Mouse (Mus musculus) midbrain, embryonic 16.5 days (tissue): Measurements from ENCODE around the gene Robo1. TPM values are rescaled to one million over a fixed set of nuclear protein-coding genes. Genes with fewer than 3 reads are reported as not detected.
A peak's percentile ranks its signal among the peaks of the same experiment; 100 is the strongest.

Experiments
- ATAC-seq: fragments of 200-750 bp; cut with Nextera tagmentation; 2 replicates; pipeline ENCODE4 v1.8.0; 2017; ENCODE audit warnings: moderate TSS enrichment
- H3K27ac ChIP-seq: fragments of 300-500 bp; sonication (generic); 2 replicates; pipeline ENCODE4 v1.5.1; 2014; ENCODE audit warnings: mild to moderate bottlenecking, low read length, mixed read lengths
- H3K27me3 ChIP-seq: fragments of 300-500 bp; sonication (generic); 2 replicates; pipeline ENCODE4 v1.6.1; 2014; ENCODE audit warnings: low read depth, low read length, mixed read lengths; ENCODE audit not compliant: control insufficient read depth, insufficient read depth
- H3K36me3 ChIP-seq: fragments of 300-500 bp; sonication (generic); 2 replicates; pipeline ENCODE4 v1.6.1; 2014; ENCODE audit warnings: mild to moderate bottlenecking, low read length, moderate library complexity, mixed read lengths; ENCODE audit not compliant: control insufficient read depth, insufficient read depth
- H3K4me1 ChIP-seq: fragments of 300-500 bp; sonication (generic); 2 replicates; pipeline ENCODE4 v1.6.1; 2014; ENCODE audit warnings: mild to moderate bottlenecking, low read length, mixed read lengths; ENCODE audit not compliant: control insufficient read depth, insufficient read depth
- H3K4me2 ChIP-seq: fragments of 300-500 bp; sonication (generic); 2 replicates; pipeline ENCODE4 v1.6.1; 2014; ENCODE audit warnings: mild to moderate bottlenecking, low read length, mixed read lengths
- H3K4me3 ChIP-seq: fragments of 300-500 bp; sonication (generic); 2 replicates; pipeline ENCODE4 v1.5.1; 2014; ENCODE audit warnings: low read depth, mild to moderate bottlenecking, low read length, moderate library complexity, mixed read lengths
- H3K9ac ChIP-seq: fragments of 300-500 bp; sonication (generic); 2 replicates; pipeline ENCODE4 v1.6.1; 2014; ENCODE audit warnings: low read depth, low read length, mixed read lengths
- H3K9me3 ChIP-seq: fragments of 300-500 bp; sonication (generic); replicated peaks from 2 replicates; pipeline ENCODE4 v1.6.1; 2014; ENCODE audit warnings: mild to moderate bottlenecking, low read length, mixed read lengths; ENCODE audit not compliant: control insufficient read depth, poor library complexity, severe bottlenecking
- WGBS: fragments of 180-500 bp; shearing (Covaris S2); extraction: QIAGEN DNeasy Blood & Tissue Kit; methylation state at CpG from one replicate; pipeline ENCODE4 v1.1.7; 2014; 5-methylcytosine and 5-hydroxymethylcytosine counted together
- polyA plus RNA-seq: library from polyadenylated mRNA; unstranded; fragments of >200 nt; fragmentation: Nextera tagmentation; extraction: Ambion mirVana; gene quantifications from 2 replicates; pipeline ENCODE4 v1.2.1, GENCODE M21; 2015

Robo1 gene
- polyA plus RNA-seq, 1 experiment from 2014 or later: 47.9 TPM

GRCm38 (mm10) chr16:72563196-72563963 lies 255.3 kb downstream of the Robo1 start:
- Histone ChIP-seq H3K36me3 (no peaks in the 10 kb centered on the region), H3K4me3 (peak overlapping the region; percentile 8; the same call in 1 of the 2 replicates), H3K27ac (peak overlapping the region; percentile 34; the same call in 1 of the 2 replicates), H3K9me3 (no peaks in the 10 kb centered on the region), H3K4me2 (peak overlapping the region; percentile 37), H3K9ac (peak overlapping the region; percentile 22; the same call in 1 of the 2 replicates), H3K27me3 (no peaks in the 10 kb centered on the region), H3K4me1 (peaks cover 10% of the 10 kb centered on the region)
- 21% methylated on average over 15 of the region's 15 CpGs for WGBS
- peak; percentile 56 for ATAC-seq

GRCm38 (mm10) chr16:72575171-72575570 lies 267.1 kb downstream of the Robo1 start:
- Histone ChIP-seq H3K9ac (no peak overlapping the region), H3K9me3 (no peaks in the 10 kb centered on the region), H3K27ac (no peak overlapping the region), H3K4me3 (no peak overlapping the region), H3K27me3 (no peaks in the 10 kb centered on the region), H3K36me3 (no peaks in the 10 kb centered on the region; the same call in 1 of the 2 replicates), H3K4me2 (no peak overlapping the region), H3K4me1 (no peaks in the 10 kb centered on the region; the same call in 1 of the 2 replicates)
- WGBS: 93% methylated on average over 1 of the region's 1 CpGs
- no peak for ATAC-seq

- ATAC-seq: no peak
- H3K4me2 ChIP-seq: no peak overlapping the region
- WGBS: 45% methylated on average over 7 of the region's 7 CpGs
- H3K4me3 ChIP-seq: no peak overlapping the region
- H3K27me3 ChIP-seq: no peaks in the 10 kb centered on the region
- no peaks in the 10 kb centered on the region; the same call in 1 of the 2 replicates for H3K36me3 ChIP-seq
- no peak overlapping the region for H3K27ac ChIP-seq
- no peaks in the 10 kb centered on the region; the same call in 1 of the 2 replicates for H3K4me1 ChIP-seq
- H3K9ac ChIP-seq: no peak overlapping the region
- no peaks in the 10 kb centered on the region for H3K9me3 ChIP-seq
These were observed 268.9 kb downstream of the Robo1 start for GRCm38 (mm10) chr16:72576956-72577355.

- Histone ChIP-seq H3K9me3 (no peaks in the 10 kb centered on the region), H3K4me2 (no peak overlapping the region), H3K36me3 (no peaks in the 10 kb centered on the region), H3K4me3 (no peak overlapping the region), H3K27me3 (no peaks in the 10 kb centered on the region), H3K9ac (no peak overlapping the region), H3K27ac (no peak overlapping the region), H3K4me1 (peaks cover 9% of the 10 kb centered on the region)
- ATAC-seq: 0 out of 2 replicates have a peak, but pooled peaks have one; percentile 17
- WGBS: 40% methylated on average over 11 of the region's 11 CpGs
These were observed 276.5 kb downstream of the Robo1 start for GRCm38 (mm10) chr16:72584454-72585159.

- no peak overlapping the region for H3K9ac ChIP-seq
- peaks cover 9% of the 10 kb centered on the region for H3K4me1 ChIP-seq
- H3K4me3 ChIP-seq: no peak overlapping the region
- H3K27me3 ChIP-seq: no peaks in the 10 kb centered on the region
- H3K27ac ChIP-seq: peak overlapping the region; percentile 11; the same call in 1 of the 2 replicates
- H3K9me3 ChIP-seq: no peaks in the 10 kb centered on the region
- H3K36me3 ChIP-seq: no peaks in the 10 kb centered on the region
- WGBS: 36% methylated on average over 3 of the region's 3 CpGs
- ATAC-seq: peak; percentile 84; the same call in 1 of the 2 replicates
- H3K4me2 ChIP-seq: no peak overlapping the region
These were observed 277.2 kb downstream of the Robo1 start for GRCm38 (mm10) chr16:72585160-72585813.

- H3K9ac ChIP-seq: no peak overlapping the region
- no peak overlapping the region for H3K4me2 ChIP-seq
- ATAC-seq: no peak
- H3K36me3 ChIP-seq: no peaks in the 10 kb centered on the region
- H3K4me1 ChIP-seq: peaks cover 9% of the 10 kb centered on the region
- no peaks in the 10 kb centered on the region for H3K9me3 ChIP-seq
- H3K4me3 ChIP-seq: no peak overlapping the region
- WGBS: 67% methylated on average over 3 of the region's 3 CpGs
- no peak overlapping the region for H3K27ac ChIP-seq
- H3K27me3 ChIP-seq: no peaks in the 10 kb centered on the region
These were observed 279.4 kb downstream of the Robo1 start for GRCm38 (mm10) chr16:72587376-72588072.

- Histone ChIP-seq H3K9ac (no peak overlapping the region), H3K27me3 (no peaks in the 10 kb centered on the region), H3K4me1 (no peaks in the 10 kb centered on the region), H3K4me3 (no peak overlapping the region), H3K27ac (no peak overlapping the region), H3K9me3 (no peaks in the 10 kb centered on the region), H3K36me3 (no peaks in the 10 kb centered on the region), H3K4me2 (no peak overlapping the region)
- ATAC-seq: no peak
- WGBS: 41% methylated on average over 4 of the region's 4 CpGs
These were observed 295.5 kb downstream of the Robo1 start for GRCm38 (mm10) chr16:72603487-72604206.

GRCm38 (mm10) chr16:72605066-72605465 lies 297.0 kb downstream of the Robo1 start:
- Histone ChIP-seq H3K36me3 (no peaks in the 10 kb centered on the region), H3K9me3 (no peaks in the 10 kb centered on the region), H3K9ac (no peak overlapping the region), H3K4me1 (no peaks in the 10 kb centered on the region), H3K4me3 (no peak overlapping the region), H3K27me3 (no peaks in the 10 kb centered on the region), H3K27ac (no peak overlapping the region), H3K4me2 (no peak overlapping the region)
- ATAC-seq: 0 out of 2 replicates have a peak, but pooled peaks have one; percentile 36
- WGBS: 23% methylated on average over 6 of the region's 6 CpGs
